Mouse (Mus musculus) bone marrow, adult 2 months (tissue): ENCODE results near the gene Sult6b1.

Experiments used
- CTCF ChIP-seq: fragments of 200-500 bp; IDR thresholded peaks from 2 replicates; pipeline ENCODE4 v1.5.1; 2011; ENCODE audit warnings: low read length, control low read depth; ENCODE audit not compliant: control insufficient read depth, insufficient read depth
- POLR2A ChIP-seq: fragments of 200-500 bp; IDR thresholded peaks from 2 replicates; pipeline ENCODE4 v1.6.1; 2011; ENCODE audit warnings: low read depth, mild to moderate bottlenecking, control low read depth, low read length, borderline replicate concordance; ENCODE audit not compliant: control insufficient read depth

DNA sequence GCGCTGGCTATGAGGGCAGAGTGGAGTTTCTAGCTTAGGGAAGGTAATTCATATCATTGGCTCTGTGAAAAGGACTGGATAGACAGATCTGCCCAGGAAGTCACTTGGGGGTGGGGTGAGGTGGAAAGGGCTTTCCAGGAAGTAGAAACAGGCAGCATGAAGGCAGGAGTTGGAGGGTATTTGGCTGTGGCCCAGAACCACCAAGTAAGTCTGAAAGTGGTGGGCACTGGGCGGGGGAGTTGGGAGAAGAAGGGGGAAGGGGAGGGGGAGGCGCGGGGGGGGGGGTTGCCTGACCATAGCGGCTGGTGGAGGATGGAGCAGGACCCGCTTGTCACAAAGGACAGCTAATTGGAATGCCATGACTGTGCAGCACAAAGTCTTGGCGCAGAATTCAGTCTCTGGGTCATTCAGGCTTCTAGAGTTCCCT is 24.9 kb downstream of the Sult6b1 start:
- no peak for TF ChIP-seq CTCF
- TF ChIP-seq POLR2A: no peak
